Comparison of ENCODE assay signal across 10 mouse cellular contexts in genomic region chr3:87154398-87155287, GRCm38 (mm10). TPM values are rescaled to one million over a fixed set of nuclear protein-coding genes. Genes with fewer than 3 reads are reported as not detected.
DNase-seq lines count a peak whose midpoint lies in the region; ATAC-seq and TF ChIP-seq lines count a peak whose summit lies in the region.
"Had no signal": no experiment of that assay in that cellular context is flagged by ENCODE, and none has a peak within 500 bp of the region (broad histone marks: within the 10 kb centered on the region; RNA-seq: fewer than 3 reads in every experiment).

No protein-coding gene starts in this region.

- no peak for ATAC-seq in heart, embryonic 11.5 days (replicated peaks; ENCODE audit: insufficient number of reproducible peaks, low FRiP score, low TSS enrichment)
- ATAC-seq in forebrain, embryonic 13.5 days: no peak
- ATAC-seq in limb, embryonic 15.5 days (ENCODE audit: insufficient number of reproducible peaks, low FRiP score, low TSS enrichment, low read depth): no peak

- H3K27me3 ChIP-seq in heart, embryonic 11.5 days (ENCODE audit: control insufficient read depth, insufficient read depth, low read length): no peaks in the 10 kb centered on the region
- no peaks in the 10 kb centered on the region for H3K27me3 ChIP-seq in ES-Bruce4 (ENCODE audit: control insufficient read depth, insufficient read depth, low read length, poor library complexity, severe bottlenecking)
- H3K27me3 ChIP-seq in forebrain, embryonic 13.5 days: no peaks in the 10 kb centered on the region
- no peaks in the 10 kb centered on the region for H3K27me3 ChIP-seq in limb, embryonic 15.5 days
- H3K27me3 ChIP-seq: liver, embryonic 13.5 days had no signal

- no peaks in the 10 kb centered on the region for H3K9me3 ChIP-seq in heart, embryonic 11.5 days (replicated peaks; ENCODE audit: control insufficient read depth, low read length)
- no peaks in the 10 kb centered on the region for H3K9me3 ChIP-seq in ES-Bruce4 (replicated peaks; ENCODE audit: control insufficient read depth, insufficient read depth, low read length, poor library complexity, severe bottlenecking)
- H3K9me3 ChIP-seq in forebrain, embryonic 13.5 days (replicated peaks): no peaks in the 10 kb centered on the region
- no peaks in the 10 kb centered on the region for H3K9me3 ChIP-seq in limb, embryonic 15.5 days
- H3K9me3 ChIP-seq: liver, embryonic 13.5 days had no signal

- H3K4me1 ChIP-seq in heart, embryonic 11.5 days (ENCODE audit: control insufficient read depth, insufficient read depth, low read length): peaks cover 84% of the 10 kb centered on the region
- H3K4me1 ChIP-seq in ES-Bruce4 (ENCODE audit: control insufficient read depth, insufficient read depth, low read length): peaks cover 22% of the 10 kb centered on the region
- H3K4me1 ChIP-seq in forebrain, embryonic 13.5 days: peaks cover 87% of the 10 kb centered on the region
- H3K4me1 ChIP-seq in limb, embryonic 15.5 days: peaks cover 84% of the 10 kb centered on the region

- no peak overlapping the region for H3K4me3 ChIP-seq in heart, embryonic 11.5 days (ENCODE audit: low read depth, low read length)
- H3K4me3 ChIP-seq in ES-Bruce4 (ENCODE audit: low read depth, low read length): no peak overlapping the region
- H3K4me3 ChIP-seq in forebrain, embryonic 13.5 days: no peak overlapping the region
- H3K4me3 ChIP-seq in limb, embryonic 15.5 days: no peak overlapping the region
- H3K4me3 ChIP-seq: liver, embryonic 13.5 days had no signal

- 47% methylated on average over 15 of the region's 15 CpGs for WGBS in heart, embryonic 11.5 days (ENCODE audit: insufficient replicate concordance)
- 25% methylated on average over 15 of the region's 15 CpGs for WGBS in forebrain, embryonic 13.5 days
- WGBS in limb, embryonic 15.5 days: 49% methylated on average over 15 of the region's 15 CpGs

- H3K9ac ChIP-seq in heart, embryonic 11.5 days (ENCODE audit: low read depth, low read length): 0 out of 2 replicates have a peak overlapping the region, but pooled peaks have one; percentile 34
- no peak overlapping the region for H3K9ac ChIP-seq in ES-Bruce4 (ENCODE audit: low read depth, poor library complexity, severe bottlenecking)
- no peak overlapping the region for H3K9ac ChIP-seq in forebrain, embryonic 13.5 days
- no peak overlapping the region for H3K9ac ChIP-seq in limb, embryonic 15.5 days
- H3K9ac ChIP-seq: liver, embryonic 13.5 days had no signal

- TF ChIP-seq POLR2A in ES-Bruce4 (IDR thresholded peaks at IDR 0.05; ENCODE audit: insufficient read depth, low read length): no peak

- no peak overlapping the region; the same call in 1 of the 2 replicates for H3K4me2 ChIP-seq in heart, embryonic 11.5 days
- H3K4me2 ChIP-seq in forebrain, embryonic 13.5 days: peak overlapping the region; percentile 3
- no peak overlapping the region for H3K4me2 ChIP-seq in limb, embryonic 15.5 days
- H3K4me2 ChIP-seq: liver, embryonic 13.5 days had no signal

- TF ChIP-seq EP300 in ES-Bruce4 (IDR thresholded peaks at IDR 0.05; ENCODE audit: insufficient read depth, low read depth, low read length): no peak

- no peak for TF ChIP-seq CTCF in ES-Bruce4 (IDR thresholded peaks at IDR 0.05; ENCODE audit: low read depth, low read length)

- no peaks in the 10 kb centered on the region for H3K36me3 ChIP-seq in heart, embryonic 11.5 days (ENCODE audit: control insufficient read depth, insufficient read depth, low read length)
- H3K36me3 ChIP-seq in ES-Bruce4 (ENCODE audit: control insufficient read depth, insufficient read depth, low read length, poor library complexity, severe bottlenecking): no peaks in the 10 kb centered on the region
- H3K36me3 ChIP-seq in forebrain, embryonic 13.5 days (ENCODE audit: poor library complexity, severe bottlenecking): no peaks in the 10 kb centered on the region
- H3K36me3 ChIP-seq in limb, embryonic 15.5 days: no peaks in the 10 kb centered on the region
- H3K36me3 ChIP-seq: liver, embryonic 13.5 days had no signal

- H3K27ac ChIP-seq in heart, embryonic 11.5 days (ENCODE audit: low read depth, low read length): peak overlapping the region; percentile 75
- H3K27ac ChIP-seq in ES-Bruce4 (ENCODE audit: insufficient read depth, low read length): peak overlapping the region; percentile 75
- peak overlapping the region; percentile 65 for H3K27ac ChIP-seq in forebrain, embryonic 13.5 days
- peak overlapping the region; percentile 67; the same call in 1 of the 2 replicates for H3K27ac ChIP-seq in limb, embryonic 15.5 days
- H3K27ac ChIP-seq: liver, embryonic 13.5 days had no signal

- intact Hi-C loops in heart, postnatal 14 days (cut with DNase I): no loop called here

- DNase-seq in heart, postnatal 14 days: no peak
- no peak for DNase-seq in cerebellum, postnatal 4 days (ENCODE audit: low spot score in 2 of 2)
- no peak for DNase-seq in urinary bladder, postnatal 4 days (ENCODE audit: low spot score in 2 of 2)
- no peak for DNase-seq in adrenal gland, postnatal 10 days
- DNase-seq: liver, embryonic 13.5 days; thymus, postnatal 14 days had no signal

RNA-seq across cellular contexts. Expression of gene Kirrel, which starts 19.9 kb away (rescaled TPM):
- 9.9 and 12.6 TPM in 2 replicates for polyA plus RNA-seq in heart, embryonic 11.5 days (2014; fragmentation: Nextera tagmentation; extraction: Ambion mirVana)
- 1 to 10 TPM; 8.8 to 9.9 TPM for total RNA-seq in heart, postnatal 14 days (2021)
- 38.3 and 39.9 TPM in 2 replicates for polyA plus RNA-seq in ES-Bruce4 (2011; ENCODE audit: insufficient read depth, insufficient read length, low read depth, missing spikeins)
- polyA plus RNA-seq in forebrain, embryonic 13.5 days (2015; fragmentation: Nextera tagmentation; extraction: Ambion mirVana): 5.8 and 7.4 TPM in 2 replicates
- polyA plus RNA-seq in limb, embryonic 15.5 days (2015; fragmentation: Nextera tagmentation; extraction: Ambion mirVana): 17.9 and 19.5 TPM in 2 replicates
- total RNA-seq in adrenal gland, postnatal 10 days (2021): 10 to 100 TPM; 17.3 to 17.5 TPM
